Mouse (Mus musculus) embryo, embryonic 9.5 days (tissue): ENCODE measurements around the gene Pars2.

Experiments
- DNase-seq: peaks from one replicate; pipeline ENCODE4 v3.0.0-alpha.2; 2017; ENCODE audit errors: extremely low spot score

Pars2 gene

DNA sequence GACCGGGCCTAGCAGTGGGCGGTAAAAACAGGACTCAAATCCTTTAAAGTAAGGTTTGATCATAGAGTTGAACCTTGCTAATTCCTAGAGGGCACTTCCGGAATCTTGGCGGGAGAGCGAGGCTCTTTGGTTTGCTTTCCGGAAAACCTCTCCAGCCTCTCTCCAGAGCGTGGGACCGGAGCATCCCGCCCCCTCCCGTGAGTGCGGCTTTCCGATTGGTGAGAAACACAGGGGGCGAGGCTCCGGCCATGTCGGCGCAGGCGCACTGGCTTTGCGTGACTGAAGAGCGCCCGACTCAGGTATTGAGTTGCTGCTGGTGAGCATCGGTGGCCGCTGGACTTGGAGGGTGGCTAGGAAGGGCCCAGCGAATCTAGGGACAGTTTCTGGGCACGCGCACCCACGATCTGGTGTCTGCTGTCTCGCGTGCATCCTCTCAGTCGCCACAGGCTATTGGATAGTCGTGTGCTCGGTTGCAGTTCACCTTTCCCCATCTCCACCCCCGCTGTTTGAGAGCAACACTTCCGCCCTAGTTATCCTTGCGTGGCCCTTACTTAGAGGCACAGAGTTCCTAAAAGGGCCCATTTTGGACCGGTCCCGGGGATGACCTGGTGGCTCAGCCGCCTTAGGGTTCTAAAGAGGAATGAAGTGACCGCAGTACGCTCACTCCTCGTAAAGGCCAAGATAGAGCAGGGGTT lies at the start of gene Pars2:
TSS of gene Pars2 (plus strand) at position 237 of the 695 bp plus-strand sequence.
- DNase-seq, result peak; percentile 98

DNA sequence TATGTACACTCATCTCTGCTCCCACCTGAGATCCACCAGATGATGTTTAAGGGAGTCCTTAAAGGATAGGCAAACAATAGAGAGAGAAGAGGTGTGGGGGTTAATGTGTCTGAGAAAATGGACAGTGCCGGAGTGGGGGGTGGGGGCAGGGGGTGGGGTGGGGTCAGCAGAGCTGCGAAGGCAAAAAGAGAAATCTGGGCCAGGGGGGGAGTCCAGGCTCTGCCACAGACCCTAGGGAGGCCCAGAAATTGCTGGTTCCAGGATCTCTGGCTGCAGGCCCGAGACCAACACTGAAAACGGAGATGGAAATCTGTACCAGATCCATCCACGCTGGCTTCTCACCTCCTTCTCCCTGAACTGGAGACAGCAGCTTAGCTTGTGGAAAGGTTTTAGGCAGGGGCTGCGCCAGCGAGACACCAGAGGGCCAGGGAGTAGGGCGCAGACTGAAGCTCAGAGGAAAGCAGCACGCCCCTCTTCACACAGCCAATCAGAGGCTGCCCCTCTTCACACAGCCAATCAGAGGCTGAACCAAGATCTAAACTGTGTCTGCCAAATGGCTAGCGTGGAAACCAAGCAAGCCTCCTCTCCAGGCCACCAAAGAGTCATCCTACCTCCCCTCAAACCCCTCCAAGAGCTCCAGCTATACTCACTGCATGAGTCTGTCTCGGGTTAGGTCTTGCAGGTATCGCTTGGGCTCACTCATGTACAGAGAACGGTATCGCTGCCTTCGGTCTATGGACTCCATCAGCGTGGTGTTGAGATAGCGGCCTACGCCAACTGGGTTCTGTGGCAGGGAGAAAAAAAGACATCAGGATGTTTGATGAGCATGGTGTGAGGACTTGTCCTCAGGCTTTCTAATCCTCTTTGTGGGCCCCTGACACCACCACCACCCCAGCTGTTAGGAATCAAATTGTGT lies 44.0 kb upstream of the Pars2 start:
- peak; percentile 51 for DNase-seq

DNA sequence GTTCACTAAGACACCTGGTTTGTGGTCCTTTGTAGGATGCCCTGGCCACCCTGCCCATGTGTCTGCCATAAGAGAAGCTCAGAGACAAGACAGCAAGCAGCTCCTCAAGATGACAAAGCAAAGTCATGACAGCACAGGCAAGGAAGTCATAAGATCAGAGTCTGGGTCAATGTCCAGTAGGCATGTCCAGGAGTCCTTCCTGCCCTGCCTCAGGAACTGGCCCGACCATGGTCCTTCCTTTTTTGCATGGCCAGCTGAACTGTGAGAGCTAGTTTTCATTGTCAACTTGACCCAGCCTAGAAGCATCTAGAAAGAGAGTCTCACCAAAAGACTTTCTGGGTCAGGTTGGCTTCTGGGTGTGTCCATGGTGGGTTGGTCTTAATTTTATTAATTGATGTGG lies 43.0 kb upstream of the Pars2 start:
- DNase-seq, result no peak

DNA sequence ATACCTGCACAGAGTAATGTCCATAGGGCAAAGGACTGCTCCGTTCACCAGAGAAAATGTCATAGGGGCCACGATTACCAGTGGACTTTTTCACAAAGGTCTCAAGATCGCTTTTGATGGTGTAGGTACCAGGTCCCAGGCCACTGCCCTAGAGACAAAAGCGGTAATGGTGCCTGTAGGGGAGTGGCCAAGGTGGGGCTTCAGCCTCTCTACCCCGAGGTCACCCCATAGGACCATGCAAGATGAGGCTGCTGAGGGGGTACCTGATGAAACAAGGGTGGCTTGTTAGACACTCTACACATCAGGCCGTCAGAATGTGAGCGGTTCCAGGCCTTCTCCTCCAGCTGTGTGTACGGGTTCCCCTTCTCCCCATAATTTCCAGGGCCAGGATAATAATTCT lies 37.8 kb upstream of the Pars2 start:
- no peak for DNase-seq

DNA sequence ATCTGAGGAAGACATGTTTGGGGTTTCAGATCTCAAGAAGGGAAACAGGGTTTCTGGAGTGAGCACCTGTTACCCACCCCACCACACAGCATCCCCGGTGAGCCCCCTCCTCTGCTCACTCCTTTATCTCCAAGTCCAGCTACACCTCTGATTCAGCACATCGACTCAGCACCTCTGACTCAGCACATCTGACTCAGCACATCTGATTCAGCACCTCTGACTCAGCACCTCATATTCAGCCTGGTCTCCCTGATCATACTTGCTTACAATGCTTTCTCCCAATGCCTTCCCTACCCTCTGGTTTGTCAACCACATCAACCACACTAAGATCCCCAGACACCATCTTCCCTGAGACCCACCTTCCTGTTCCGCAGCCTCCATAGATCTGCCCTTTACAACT lies 37.3 kb upstream of the Pars2 start:
- DNase-seq, result no peak

DNA sequence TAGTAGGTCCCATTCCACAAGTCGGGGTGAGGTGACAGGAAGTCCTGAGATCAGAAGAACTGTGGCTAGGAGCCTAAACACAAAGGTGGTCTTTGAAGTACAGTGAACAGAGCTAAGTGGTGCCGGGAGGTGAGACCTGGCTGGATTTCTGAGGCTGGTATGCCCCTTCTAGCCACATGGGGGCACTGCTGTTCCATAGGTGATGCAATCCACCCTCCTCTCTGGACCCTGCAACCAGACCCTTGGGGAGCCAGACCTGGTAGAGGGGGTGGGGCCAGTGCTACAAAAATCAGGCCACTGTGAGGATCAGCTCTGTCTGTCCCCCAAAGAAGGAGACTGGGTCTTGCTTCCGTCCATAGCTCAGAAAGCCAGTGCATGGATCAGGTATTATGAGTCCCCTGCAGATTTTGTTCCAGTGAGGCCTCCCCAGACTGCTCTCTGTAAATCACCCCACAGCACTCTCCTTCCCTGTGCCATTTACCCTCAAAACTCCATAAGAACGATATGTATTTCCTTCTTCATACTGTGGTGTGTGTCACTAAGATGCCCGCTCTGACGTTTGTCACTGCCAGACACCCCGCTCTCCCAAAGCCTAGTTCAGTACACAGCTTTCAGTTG lies 36.6 kb upstream of the Pars2 start:
- peak; percentile 74 for DNase-seq

DNA sequence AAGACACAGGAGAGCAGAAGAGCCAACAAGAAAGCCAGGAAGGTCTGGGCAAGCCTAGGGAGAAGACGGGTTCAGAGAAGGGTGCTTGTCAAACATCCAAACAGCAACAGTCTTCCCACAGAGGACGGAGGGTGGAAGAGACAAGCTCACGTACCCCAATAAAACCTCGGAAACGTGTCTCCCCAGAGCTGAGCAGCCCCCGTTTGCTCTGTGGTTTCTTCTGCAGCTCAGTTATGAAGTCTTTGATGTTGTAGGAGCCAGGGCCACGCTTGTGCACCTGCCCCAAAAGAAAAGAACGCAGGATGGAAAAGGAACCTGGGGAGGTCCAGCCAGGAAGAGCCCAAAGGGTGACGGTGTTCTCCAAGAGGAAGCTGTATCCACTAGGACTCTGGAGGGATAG lies 36.0 kb upstream of the Pars2 start:
- no peak for DNase-seq

DNA sequence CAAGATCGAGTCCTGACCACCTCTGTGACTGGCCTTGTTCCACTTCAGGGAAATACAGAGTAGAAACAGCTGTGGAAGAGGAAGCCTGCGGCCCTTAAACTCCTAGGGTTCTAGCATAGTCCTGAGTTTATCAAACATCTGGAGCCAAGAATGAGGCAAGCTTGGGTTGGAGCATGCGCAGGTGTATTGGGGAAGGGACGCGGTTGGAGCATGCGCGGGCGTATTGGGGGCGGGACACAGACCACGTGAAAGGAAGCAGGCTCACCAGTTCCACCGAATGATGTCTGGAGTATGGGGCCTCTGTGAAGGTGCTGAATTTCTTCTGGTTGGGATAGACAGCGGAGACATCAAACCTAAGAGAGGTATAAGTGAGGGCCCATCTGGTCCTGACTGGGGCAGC lies 35.2 kb upstream of the Pars2 start:
- DNase-seq, result no peak

DNA sequence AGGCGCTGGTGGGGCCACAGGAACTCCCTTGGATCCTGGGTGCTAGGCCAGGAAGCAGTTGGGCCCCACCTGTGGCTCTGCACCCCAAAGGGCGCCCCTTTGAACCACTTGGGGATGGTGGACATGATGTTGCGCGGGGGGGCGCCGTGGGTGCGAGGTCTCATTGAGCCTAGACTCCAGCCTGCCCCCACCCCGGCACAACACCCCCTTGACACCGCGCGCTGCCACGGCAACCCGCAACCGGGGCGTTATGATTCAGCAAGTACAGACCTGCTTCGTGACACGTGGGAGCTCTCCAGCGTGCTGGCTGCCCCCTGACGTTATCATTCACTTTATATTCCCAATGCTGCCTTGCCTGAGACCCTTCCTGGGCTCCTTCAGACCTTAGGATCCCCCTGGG lies 33.8 kb upstream of the Pars2 start, which contains the start of gene Lexm:
TSS of gene Lexm (minus strand) at position 186 of the 400 bp plus-strand sequence.
- peak; percentile 40 for DNase-seq

DNA sequence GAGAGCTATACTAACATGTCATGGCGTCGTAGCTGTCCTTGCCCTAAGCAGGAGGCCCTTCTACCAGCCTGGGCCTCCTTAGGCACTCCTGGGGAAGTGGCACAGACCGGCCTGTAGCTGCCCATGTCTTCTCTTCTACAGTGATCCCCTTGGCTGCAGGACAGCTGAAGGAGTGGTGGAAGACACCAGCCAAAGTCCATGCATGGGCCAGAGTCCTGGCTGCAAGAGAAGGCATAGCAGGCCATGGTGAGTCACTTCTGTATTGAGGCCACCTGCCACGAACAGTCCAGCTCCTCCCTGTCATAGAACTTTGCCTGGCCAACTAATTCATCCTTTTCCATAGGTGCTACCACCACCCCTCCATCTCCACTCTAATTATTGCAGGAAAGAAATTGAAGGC lies 32.0 kb upstream of the Pars2 start:
- DNase-seq, result no peak

DNA sequence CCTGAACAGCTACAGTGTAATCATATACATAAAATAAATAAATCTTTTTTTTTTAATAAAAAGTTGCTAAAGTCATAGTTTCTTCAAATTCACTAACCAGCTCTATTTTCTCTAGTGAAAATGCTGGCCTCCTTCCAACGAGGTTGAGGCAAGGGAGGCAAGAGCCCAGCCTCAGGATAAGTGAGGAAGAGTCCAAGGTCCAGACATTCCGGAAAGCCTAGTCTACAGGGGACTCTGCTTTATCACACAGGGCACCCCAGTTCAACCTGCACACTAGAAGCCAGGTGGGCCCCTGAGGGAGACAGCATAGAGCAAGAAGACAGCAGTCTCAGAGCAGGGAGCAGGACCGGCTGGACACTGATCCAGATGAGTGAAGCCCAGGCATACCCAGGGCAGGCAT lies 29.4 kb upstream of the Pars2 start:
- no peak for DNase-seq

DNA sequence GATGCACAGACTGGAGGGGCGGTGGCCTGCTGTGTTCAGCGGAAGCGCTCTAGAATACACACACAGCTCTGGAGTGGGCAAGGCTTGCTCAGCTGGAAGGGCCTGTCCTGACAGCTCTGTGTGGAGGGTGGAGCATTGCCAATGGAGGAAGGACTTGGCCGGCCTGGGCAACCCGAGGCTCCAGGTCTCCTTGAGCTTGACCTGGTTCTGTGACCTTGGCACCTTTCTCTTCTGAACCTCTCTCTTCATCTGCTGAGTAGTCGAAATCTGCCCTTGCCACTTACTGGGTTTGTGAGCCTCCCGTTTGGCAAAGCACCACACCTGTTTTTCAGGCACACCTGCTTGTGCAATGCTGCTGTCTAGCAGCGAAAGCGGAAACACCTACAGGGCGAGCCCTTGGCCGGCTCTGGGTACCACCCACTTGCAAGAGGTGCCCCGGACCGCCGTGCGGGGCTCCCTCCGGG lies 28.8 kb upstream of the Pars2 start, which contains the start of gene Ttc22:
TSS of gene Ttc22 (plus strand) at position 403 of the 464 bp plus-strand sequence.
- DNase-seq, result no peak

DNA sequence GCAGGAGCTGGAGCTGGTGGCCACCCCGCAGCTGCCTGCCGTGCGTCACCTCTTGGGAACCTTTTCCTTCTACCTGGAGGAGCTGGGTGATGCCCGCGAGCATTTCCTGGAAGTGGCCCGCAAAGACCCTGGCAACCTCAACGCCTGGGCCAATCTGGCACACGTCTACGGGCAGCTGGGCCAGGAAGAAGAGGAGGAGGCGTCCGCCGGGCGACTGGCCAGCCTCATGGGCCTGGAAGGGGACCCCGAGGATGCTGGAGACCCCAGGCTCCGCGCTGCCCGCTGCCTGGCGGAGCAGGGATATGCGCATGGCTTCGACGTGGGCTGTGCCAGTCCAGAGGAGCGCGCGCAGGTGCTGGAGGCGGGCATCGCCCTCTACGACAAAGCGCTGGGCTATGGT lies 28.2 kb upstream of the Pars2 start:
- DNase-seq, result no peak

DNA sequence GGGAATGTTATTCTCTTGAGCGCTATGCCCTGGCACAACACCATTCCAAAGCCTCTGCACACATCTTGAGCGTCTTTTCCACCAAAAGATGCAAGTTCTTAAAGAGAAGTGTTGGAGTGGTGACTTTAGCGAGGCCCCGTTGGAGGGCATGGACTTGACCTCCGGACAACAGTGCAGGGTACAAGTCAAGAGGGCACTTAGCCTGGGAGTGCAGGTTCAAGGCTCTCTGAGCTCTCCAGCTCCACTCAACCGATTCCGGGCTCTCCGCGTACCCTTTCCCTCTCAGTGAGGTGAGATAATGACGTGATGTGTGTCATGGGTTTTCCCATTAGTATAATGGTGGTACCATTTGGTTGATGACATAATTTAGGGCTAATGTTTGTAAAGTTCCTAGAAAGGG lies 26.6 kb upstream of the Pars2 start:
- no peak for DNase-seq

DNA sequence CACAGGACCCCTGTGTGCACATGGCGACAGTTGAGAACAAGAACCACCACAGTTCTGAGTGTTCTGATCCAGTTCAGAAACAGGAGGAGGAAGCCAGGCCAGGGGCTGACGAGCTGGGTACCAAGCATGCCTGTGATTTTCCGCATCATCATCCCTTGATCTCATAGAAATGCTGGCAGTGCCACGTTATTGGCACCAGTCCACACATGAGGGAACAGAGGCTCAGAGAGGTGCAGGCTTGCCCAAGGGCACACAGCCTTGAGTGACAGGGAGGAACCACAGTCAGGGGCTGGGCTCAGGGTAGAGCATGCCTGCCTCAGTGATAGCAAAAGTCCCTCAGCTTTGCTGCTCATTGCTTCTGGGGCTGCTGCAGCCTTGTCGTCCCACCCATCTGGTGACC lies 23.1 kb upstream of the Pars2 start:
- no peak for DNase-seq

DNA sequence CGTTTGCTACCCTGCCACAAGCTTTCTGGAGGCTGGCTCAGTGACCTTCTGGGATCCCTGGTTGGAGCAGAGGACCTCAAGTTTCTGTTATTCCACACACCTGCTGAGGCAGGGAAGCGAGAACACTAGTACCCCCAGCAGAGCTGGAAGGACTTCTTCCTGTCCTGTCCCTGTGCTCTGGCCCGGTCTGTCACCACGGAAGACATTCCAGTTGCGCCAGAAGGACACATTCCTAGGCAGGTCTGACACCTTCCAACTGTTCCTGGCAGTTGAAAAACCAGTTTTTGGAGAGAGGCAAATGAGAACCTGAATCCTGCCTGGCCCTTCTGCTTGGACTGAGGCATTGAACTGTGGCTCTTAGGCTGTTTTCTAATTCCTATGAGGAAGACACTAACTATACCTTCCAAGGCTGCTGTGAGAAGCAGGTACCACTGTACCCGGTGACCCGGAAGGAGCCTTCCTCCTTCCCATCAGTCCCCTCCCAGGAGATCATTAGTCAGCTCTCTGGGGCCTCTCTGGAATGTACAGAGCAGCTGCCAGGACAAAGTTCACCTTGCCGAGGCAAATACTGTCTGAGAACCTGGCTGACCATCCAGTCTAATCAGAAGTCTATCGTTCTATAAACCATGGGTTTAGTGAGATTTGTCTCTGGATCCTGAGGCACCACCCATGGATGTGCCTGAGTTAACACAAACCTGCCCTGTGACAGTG lies 22.1 kb upstream of the Pars2 start:
- DNase-seq, result no peak

DNA sequence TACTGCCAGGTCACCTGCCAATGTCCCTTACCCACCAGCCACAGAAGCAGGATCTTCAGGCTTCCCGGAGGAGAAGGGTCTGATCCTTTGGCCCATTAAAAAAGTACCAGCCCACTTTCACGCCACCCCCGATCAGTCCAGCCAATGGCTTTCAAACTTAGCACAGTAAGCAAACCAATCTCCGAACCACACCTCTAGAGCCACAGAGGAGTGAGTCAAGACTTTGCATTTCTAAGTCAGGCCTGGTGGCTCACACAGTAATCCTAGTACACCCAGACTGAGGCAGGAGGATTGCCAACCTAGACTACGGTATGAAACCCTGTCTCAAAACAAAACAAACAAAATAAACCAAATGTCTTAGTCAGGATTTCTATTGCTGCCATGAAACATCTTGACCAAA lies 21.5 kb upstream of the Pars2 start:
- DNase-seq, result no peak

DNA sequence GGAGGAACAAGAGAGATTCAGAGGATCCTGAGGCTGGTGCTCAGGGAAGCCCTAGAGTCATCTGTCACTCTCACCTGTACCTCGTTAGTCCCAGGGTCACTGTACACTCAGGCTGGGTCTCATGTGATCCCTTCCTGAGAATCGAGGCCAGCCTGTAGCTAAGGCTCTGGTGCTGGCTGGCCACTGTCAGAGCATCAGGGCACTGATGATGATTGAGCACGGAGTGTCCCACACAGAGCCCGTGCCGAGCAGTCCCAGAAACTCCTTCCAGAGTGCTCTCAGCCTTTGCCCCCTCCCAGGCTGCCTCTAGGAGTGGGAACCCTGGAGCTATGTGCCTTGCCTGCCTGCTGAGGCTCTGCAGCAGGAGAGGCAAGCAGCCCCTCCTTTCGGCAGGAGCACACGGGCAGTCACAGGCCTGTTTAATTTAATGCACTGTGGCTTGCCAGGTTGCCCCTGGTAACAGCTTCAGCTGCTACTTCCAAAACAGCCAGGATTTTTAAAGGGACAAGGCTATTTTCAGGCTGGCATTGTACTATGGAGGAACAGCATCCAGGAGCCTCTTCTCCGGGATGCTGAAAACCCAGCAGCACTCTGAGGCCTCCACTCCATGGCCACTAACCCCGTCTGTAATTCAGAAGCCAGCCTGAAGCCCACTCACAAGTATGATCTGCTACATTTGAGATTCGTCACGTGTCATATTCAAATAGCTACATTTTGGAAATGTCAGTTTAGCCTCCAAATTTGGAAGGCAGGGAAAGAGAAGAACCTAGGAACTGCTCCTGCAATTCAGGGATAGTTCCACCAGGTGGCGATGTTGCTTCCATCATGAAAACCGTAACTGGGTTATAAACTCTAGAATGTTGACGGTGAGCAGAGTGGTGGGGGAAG lies 20.3 kb upstream of the Pars2 start:
- peak; percentile 62 for DNase-seq

DNA sequence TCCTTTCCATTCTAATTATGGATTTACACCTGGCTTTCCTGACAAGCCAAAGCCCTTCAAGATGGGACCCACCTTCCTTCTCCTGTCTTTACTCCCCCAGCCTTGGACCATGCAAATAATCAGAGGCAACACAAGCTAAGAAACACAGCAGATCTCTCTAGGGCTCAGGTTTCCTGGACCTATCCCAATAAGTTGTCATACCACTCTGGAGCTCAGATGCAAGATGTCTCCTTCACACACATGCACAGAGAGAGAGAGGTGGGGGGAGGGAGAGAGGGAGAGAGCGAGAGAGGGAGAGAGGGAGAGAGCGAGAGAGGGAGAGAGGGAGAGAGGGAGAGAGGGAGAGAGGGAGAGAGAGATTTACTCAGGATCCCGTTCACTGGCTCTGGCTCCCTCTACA lies 18.6 kb upstream of the Pars2 start:
- no peak for DNase-seq

DNA sequence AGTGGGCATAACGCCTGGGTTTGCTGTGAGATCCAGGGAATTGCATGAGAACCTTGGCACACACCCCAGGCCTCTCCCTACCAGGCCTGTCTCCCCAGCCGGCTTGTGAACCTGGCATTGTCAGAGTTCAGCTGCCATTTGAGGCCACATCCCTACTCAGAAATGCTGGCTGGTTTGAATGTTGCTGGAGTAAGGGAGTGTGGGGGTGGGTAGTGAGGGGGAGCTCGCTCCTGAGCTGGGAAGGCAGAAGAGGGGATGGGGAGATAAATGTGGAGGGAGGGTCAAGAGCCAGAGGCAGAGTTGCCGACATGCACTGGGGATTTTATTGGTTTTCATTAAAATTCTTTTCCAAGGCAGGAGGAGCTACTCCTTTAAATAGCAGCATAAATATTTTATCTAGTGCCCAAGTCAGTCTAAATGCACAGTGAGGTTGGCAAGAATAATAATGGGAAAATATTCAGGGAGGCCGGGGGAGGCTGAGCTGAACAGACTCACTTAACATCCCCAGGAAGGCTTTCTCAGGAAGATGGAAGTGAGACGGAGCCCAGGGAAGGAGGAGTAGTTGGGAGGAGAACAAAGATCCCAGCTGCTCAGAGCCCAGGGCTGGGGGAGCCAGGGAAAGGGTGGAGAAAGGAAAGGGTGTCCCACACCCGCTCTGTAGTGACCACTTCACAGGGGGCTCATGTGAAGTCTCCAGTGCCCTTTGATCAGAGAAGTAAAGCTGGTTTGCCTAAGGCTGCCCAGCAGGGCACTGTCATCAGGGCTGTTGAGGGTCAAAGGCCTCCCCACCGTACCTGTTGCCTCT lies 17.4 kb upstream of the Pars2 start:
- DNase-seq, result no peak
